Mouse (Mus musculus): ENCODE results near the gene Focad.

GRCm38 (mm10) chr4:88390036-88390435 is 295.6 kb downstream of the Focad start:
- TF ChIP-seq CTCF (IDR thresholded peaks at IDR 0.05; ENCODE audit: low read depth) = no peak
- no peak for TF ChIP-seq EP300 (optimal IDR thresholded peaks at IDR 0.05)
